Mouse (Mus musculus) spleen, adult 2 months (tissue): ENCODE results near the gene Cabp7. TPM values are rescaled to one million over a fixed set of nuclear protein-coding genes. Genes with fewer than 3 reads are reported as not detected.
A peak's percentile ranks its signal among the peaks of the same experiment; 100 is the strongest.

Experiments
- DNase-seq, 2 experiments: peaks; one replicate each; pipeline versions ENCODE4 v3.0.0 to v3.0.0-alpha.2; 2012 to 2021; ENCODE audit warnings: low spot score in 2 of 2, low read depth in 1 of 2
- H3K27ac ChIP-seq: fragments of 200-500 bp; 2 replicates; pipeline ENCODE4 v1.5.1; 2012; ENCODE audit warnings: low read length, inconsistent platforms; ENCODE audit not compliant: insufficient read depth
- H3K27me3 ChIP-seq: fragments of 200-500 bp; 2 replicates; pipeline ENCODE4 v1.6.1; 2012; ENCODE audit warnings: mild to moderate bottlenecking, moderate library complexity, low read length, inconsistent platforms; ENCODE audit not compliant: control insufficient read depth, insufficient read depth
- H3K36me3 ChIP-seq: fragments of 200-500 bp; 2 replicates; pipeline ENCODE4 v1.6.1; 2012; ENCODE audit warnings: mild to moderate bottlenecking, low read length, inconsistent platforms; ENCODE audit not compliant: control insufficient read depth, insufficient read depth
- H3K4me1 ChIP-seq: fragments of 200-500 bp; 2 replicates; pipeline ENCODE4 v1.6.1; 2011; ENCODE audit warnings: inconsistent platforms; ENCODE audit not compliant: control insufficient read depth, insufficient read depth, insufficient read length
- H3K4me3 ChIP-seq: fragments of 200-500 bp; 2 replicates; pipeline ENCODE4 v1.5.1; 2011; ENCODE audit warnings: mild to moderate bottlenecking, inconsistent platforms; ENCODE audit not compliant: insufficient read depth, insufficient read length; ENCODE audit errors: extremely low read depth
- CTCF ChIP-seq: fragments of 200-500 bp; IDR thresholded peaks from 2 replicates; pipeline ENCODE4 v1.5.1; 2011; ENCODE audit warnings: mild to moderate bottlenecking, inconsistent platforms; ENCODE audit not compliant: insufficient read depth, insufficient read length, insufficient replicate concordance; ENCODE audit errors: extremely low read depth
- POLR2A ChIP-seq: fragments of 200-500 bp; IDR thresholded peaks from 2 replicates; pipeline ENCODE4 v1.6.1; 2011; ENCODE audit warnings: low read depth, low read length, inconsistent platforms
- WGBS: fragments of 180-500 bp; shearing (Covaris S2); methylation state at CpG from one replicate; pipeline ENCODE4 v1.1.7; 2018; 5-methylcytosine and 5-hydroxymethylcytosine counted together
- polyA plus RNA-seq: library from polyadenylated mRNA; depleted of rRNA; stranded (reverse); fragments of >200 nt; gene quantifications from 2 replicates; pipeline ENCODE4 v1.2.3, GENCODE M21; 2012

Gene Cabp7
- polyA plus RNA-seq, 1 experiment = not detected

- 47% methylated on average over 10 of the region's 10 CpGs for WGBS
- no peak for DNase-seq
- Histone ChIP-seq H3K27me3 (peaks cover 6% of the 10 kb centered on the region; the same call in 1 of the 2 replicates), H3K27ac (no peak overlapping the region), H3K4me1 (no peaks in the 10 kb centered on the region), H3K4me3 (no peak overlapping the region), H3K36me3 (no peaks in the 10 kb centered on the region)
- TF ChIP-seq CTCF = no peak
- TF ChIP-seq POLR2A = no peak
These were observed 6.3 kb upstream of the Cabp7 start for GRCm38 (mm10) chr11:4752836-4753235.

DNA sequence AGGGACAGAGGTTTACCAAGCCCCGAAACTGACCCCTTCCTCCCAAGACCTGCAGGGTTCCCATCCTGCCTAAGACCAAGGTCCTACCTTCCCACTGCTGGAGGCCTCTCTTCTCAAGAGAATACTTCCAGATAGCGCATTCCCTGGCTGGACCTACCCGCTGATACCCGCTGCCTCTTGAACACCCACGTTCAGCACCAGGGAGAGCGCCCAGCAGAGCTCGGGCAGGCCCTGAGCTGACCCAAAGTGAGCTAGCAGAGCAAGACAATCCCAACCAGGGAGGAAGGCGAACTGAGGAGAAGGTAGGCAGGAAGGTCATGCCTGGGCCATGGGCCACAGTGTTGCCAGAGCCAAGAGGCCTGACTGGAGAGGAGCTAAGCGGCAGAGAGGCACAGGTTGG is 3.7 kb upstream of the Cabp7 start:
- H3K27ac ChIP-seq = no peak overlapping the region
- H3K27me3 ChIP-seq = peaks cover 25% of the 10 kb centered on the region
- WGBS = 10% methylated on average over 9 of the region's 9 CpGs
- no peaks in the 10 kb centered on the region for H3K36me3 ChIP-seq
- peaks cover 4% of the 10 kb centered on the region; the same call in 1 of the 2 replicates for H3K4me1 ChIP-seq
- H3K4me3 ChIP-seq = no peak overlapping the region
- no peak for TF ChIP-seq CTCF
- no peak for TF ChIP-seq POLR2A
- DNase-seq = peak in 1 of 2 experiments; percentile 14

DNA sequence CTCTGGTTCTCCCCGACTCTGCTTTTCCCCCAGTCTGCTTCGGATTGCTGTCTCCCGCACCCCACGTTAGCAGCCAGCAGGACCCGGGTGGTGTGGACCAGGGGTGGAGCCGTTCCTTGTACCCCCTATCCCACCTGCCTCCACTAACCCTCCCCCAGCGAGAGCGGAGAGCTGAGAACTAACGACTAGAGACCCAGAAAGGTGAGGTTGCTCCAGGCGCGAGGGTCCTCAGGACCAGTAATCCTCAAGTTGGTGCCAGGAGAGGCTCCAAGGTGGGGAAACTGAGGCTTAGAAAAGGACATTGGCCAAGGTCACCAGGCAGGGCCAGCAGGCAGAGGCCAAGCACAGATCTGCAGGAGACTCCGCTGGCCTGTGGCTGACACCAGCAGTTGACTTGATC is 707 bp upstream of the Cabp7 start:
- 9% methylated on average over 12 of the region's 12 CpGs for whole genome bisulfite sequencing
- Histone ChIP-seq H3K27ac (no peak overlapping the region), H3K36me3 (no peaks in the 10 kb centered on the region), H3K4me3 (no peak overlapping the region), H3K4me1 (peaks cover 4% of the 10 kb centered on the region; the same call in 1 of the 2 replicates), H3K27me3 (peaks cover 29% of the 10 kb centered on the region)
- TF ChIP-seq POLR2A (no peak), CTCF (no peak)
- DNase-seq = no peak

DNA sequence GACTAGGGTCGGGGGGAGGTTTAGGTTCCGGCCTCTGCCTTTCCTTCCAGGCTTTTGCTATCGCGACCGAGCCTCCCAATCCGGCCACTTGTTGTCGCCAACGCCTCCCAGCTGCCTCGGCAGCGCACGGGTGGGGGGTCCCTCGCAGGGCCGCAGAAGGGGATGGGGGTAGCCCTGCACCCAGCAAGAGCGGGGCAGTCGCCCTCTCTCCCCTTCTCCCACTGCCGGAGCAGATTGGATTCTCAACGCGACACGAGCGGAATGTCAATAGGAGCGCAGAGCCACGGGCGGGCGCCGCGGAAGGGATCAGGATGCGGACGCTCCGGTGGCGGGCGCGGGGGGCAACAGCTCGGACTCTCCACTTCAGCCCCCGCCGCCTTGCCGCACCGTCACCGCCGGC is 609 bp downstream of the Cabp7 start:
- Histone ChIP-seq H3K27ac (no peak overlapping the region), H3K4me3 (no peak overlapping the region), H3K27me3 (peaks cover 29% of the 10 kb centered on the region), H3K4me1 (peaks cover 4% of the 10 kb centered on the region; the same call in 1 of the 2 replicates), H3K36me3 (no peaks in the 10 kb centered on the region)
- TF ChIP-seq CTCF (no peak), POLR2A (no peak)
- 8% methylated on average over 36 of the region's 39 CpGs for WGBS
- no peak for DNase-seq

DNA sequence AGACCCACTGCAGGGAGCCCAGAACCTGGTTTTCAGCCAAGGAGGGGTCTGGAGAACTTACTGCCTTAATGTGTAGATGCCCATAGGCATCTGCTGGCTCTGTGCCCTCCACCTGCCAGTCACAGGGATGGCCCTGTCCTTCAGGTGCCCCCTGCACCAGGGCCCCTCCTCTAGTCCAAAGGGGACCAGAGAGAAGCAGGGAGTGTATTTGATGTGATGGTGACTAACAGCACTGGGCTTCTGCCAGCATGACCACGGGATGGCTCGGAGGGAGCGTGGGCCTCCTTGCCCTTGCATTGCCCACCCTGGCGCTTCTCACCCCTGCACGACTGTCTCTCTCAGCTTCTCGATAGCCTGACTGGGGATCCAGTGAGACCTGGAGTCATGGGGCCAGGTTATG is 1.9 kb downstream of the Cabp7 start:
- no peaks in the 10 kb centered on the region for H3K36me3 ChIP-seq
- H3K27me3 ChIP-seq = peaks cover 24% of the 10 kb centered on the region
- TF ChIP-seq POLR2A (no peak), CTCF (no peak)
- peaks cover 4% of the 10 kb centered on the region; the same call in 1 of the 2 replicates for H3K4me1 ChIP-seq
- no peak overlapping the region for H3K27ac ChIP-seq
- no peak overlapping the region for H3K4me3 ChIP-seq
- WGBS = 57% methylated on average over 6 of the region's 6 CpGs
- DNase-seq = no peak

GRCm38 (mm10) chr11:4740785-4741184 is 5.8 kb downstream of the Cabp7 start:
- peaks cover 10% of the 10 kb centered on the region for H3K36me3 ChIP-seq
- H3K27ac ChIP-seq = no peak overlapping the region
- H3K4me1 ChIP-seq = peaks cover under 1% of the 10 kb centered on the region; the same call in 1 of the 2 replicates
- peaks cover 5% of the 10 kb centered on the region; the same call in 1 of the 2 replicates for H3K27me3 ChIP-seq
- no peak for DNase-seq
- WGBS = 61% methylated on average over 5 of the region's 5 CpGs
- TF ChIP-seq POLR2A (no peak), CTCF (no peak)
- H3K4me3 ChIP-seq = no peak overlapping the region

DNA sequence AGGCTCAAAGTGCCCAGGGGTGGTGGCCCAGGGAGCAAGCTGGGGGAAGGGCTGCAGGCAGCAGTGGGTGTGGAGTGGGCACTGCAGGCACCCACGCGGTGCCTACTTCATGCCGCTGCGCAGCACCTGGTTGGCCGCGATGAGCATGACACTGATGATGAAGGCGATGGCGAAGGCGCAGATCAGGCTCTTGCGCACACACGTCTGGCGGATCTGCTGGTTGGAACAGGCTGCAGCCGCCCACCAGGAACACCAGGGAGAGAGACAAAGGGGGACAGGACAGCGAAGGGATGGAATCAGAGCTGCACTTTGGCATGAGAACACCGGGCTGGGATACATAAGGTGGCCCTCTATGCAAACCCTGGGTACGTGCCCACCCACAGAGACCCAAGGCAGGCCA is 7.9 kb downstream of the Cabp7 start:
- WGBS = 94% methylated on average over 16 of the region's 16 CpGs
- no peak for DNase-seq
- no peak overlapping the region for H3K4me3 ChIP-seq
- H3K27ac ChIP-seq = no peak overlapping the region
- no peaks in the 10 kb centered on the region for H3K4me1 ChIP-seq
- no peaks in the 10 kb centered on the region for H3K27me3 ChIP-seq
- TF ChIP-seq CTCF (no peak), POLR2A (no peak)
- H3K36me3 ChIP-seq = peaks cover 17% of the 10 kb centered on the region
